Mouse (Mus musculus) embryonic facial prominence, embryonic 14.5 days (tissue): ENCODE measurements around the gene Palld. TPM values are rescaled to one million over a fixed set of nuclear protein-coding genes. Genes with fewer than 3 reads are reported as not detected.

ENCODE experiments used
- ATAC-seq: fragments of 200-750 bp; cut with Nextera tagmentation; 2 replicates; pipeline ENCODE4 v1.8.0; 2017; ENCODE audit warnings: low read depth, moderate number of reproducible peaks, moderate TSS enrichment
- DNase-seq: peaks from one replicate; pipeline ENCODE4 v3.0.0-alpha.2; 2015; ENCODE audit warnings: low spot score
- H3K27ac ChIP-seq: fragments of 300-500 bp; sonication (generic); replicated peaks from 2 replicates; pipeline ENCODE4 v1.5.1; 2014; ENCODE audit warnings: low read depth, mild to moderate bottlenecking, low read length, moderate library complexity
- H3K27me3 ChIP-seq: fragments of 300-500 bp; sonication (generic); replicated peaks from 2 replicates; pipeline ENCODE4 v1.6.1; 2014; ENCODE audit warnings: low read length; ENCODE audit not compliant: control insufficient read depth, insufficient read depth
- H3K36me3 ChIP-seq: fragments of 300-500 bp; sonication (generic); 2 replicates; pipeline ENCODE4 v1.6.1; 2014; ENCODE audit warnings: low read length, mixed read lengths; ENCODE audit not compliant: control insufficient read depth, insufficient read depth
- H3K4me1 ChIP-seq: fragments of 300-500 bp; sonication (generic); 2 replicates; pipeline ENCODE4 v1.6.1; 2014; ENCODE audit warnings: antibody characterized with exemption, low read length; ENCODE audit not compliant: control insufficient read depth, insufficient read depth
- H3K4me2 ChIP-seq: fragments of 300-500 bp; sonication (generic); 2 replicates; pipeline ENCODE4 v1.6.1; 2014; ENCODE audit warnings: low read depth, mild to moderate bottlenecking, low read length, moderate library complexity, mixed read lengths
- H3K4me3 ChIP-seq: fragments of 300-500 bp; sonication (generic); 2 replicates; pipeline ENCODE4 v1.5.1; 2014; ENCODE audit warnings: low read depth, mild to moderate bottlenecking, low read length
- H3K9ac ChIP-seq: fragments of 300-500 bp; sonication (generic); 2 replicates; pipeline ENCODE4 v1.6.1; 2014; ENCODE audit warnings: low read depth, mild to moderate bottlenecking, low read length, moderate library complexity, mixed read lengths
- H3K9me3 ChIP-seq: fragments of 300-500 bp; sonication (generic); 2 replicates; pipeline ENCODE4 v1.6.1; 2016; ENCODE audit warnings: low read length; ENCODE audit not compliant: control insufficient read depth
- WGBS: fragments of 180-500 bp; shearing (Covaris S2); extraction: QIAGEN DNeasy Blood & Tissue Kit; methylation state at CpG from one replicate; pipeline ENCODE4 v1.1.7; 2014; 5-methylcytosine and 5-hydroxymethylcytosine counted together
- polyA plus RNA-seq: library from polyadenylated mRNA; unstranded; fragments of >200 nt; fragmentation: Nextera tagmentation; extraction: Ambion mirVana; gene quantifications from 2 replicates; pipeline ENCODE4 v1.2.1, GENCODE M21; 2014

The Palld gene
- polyA plus RNA-seq, 1 experiment from 2014 or later, result 96.3 TPM

GRCm38 (mm10) chr8:61478150-61478549, 424.3 kb downstream of the Palld start:
- H3K4me2 ChIP-seq, result no peak overlapping the region
- H3K36me3 ChIP-seq, result no peaks in the 10 kb centered on the region
- ATAC-seq (no peak), DNase-seq (no peak)
- H3K9ac ChIP-seq, result no peak overlapping the region
- H3K27ac ChIP-seq, result no peak overlapping the region
- no peak overlapping the region for H3K4me3 ChIP-seq
- no peaks in the 10 kb centered on the region for H3K9me3 ChIP-seq
- H3K4me1 ChIP-seq, result no peaks in the 10 kb centered on the region
- WGBS, result 91% methylated on average over 4 of the region's 4 CpGs
- H3K27me3 ChIP-seq, result no peaks in the 10 kb centered on the region

DNA sequence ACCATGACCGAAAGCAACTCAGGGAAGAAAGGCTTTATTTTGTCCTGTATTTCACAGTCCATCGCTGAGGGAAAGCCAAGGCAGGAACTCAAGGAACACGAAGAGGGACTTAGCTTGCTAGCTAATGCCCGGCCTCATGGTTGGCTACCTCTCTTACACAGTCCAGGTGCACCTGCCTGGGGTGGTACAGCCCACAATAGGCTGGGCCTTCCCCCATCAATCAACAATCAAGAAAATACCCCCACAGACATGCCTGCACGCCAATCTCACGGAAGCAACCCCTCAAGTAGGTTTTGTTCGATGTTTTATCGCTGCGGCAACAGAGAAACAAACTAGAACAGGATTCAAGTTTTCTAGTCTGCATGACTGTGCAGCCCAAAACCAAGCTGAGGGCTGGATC, 426.3 kb downstream of the Palld start:
- Histone ChIP-seq H3K4me1 (no peaks in the 10 kb centered on the region), H3K9ac (no peak overlapping the region), H3K27ac (no peak overlapping the region), H3K36me3 (no peaks in the 10 kb centered on the region), H3K9me3 (no peaks in the 10 kb centered on the region), H3K4me2 (no peak overlapping the region), H3K4me3 (no peak overlapping the region), H3K27me3 (no peaks in the 10 kb centered on the region)
- ATAC-seq, result no peak
- no peak for DNase-seq
- WGBS, result 81% methylated on average over 9 of the region's 9 CpGs

- WGBS, result 53% methylated on average over 6 of the region's 6 CpGs
- no peak overlapping the region for H3K9ac ChIP-seq
- no peak overlapping the region for H3K27ac ChIP-seq
- H3K27me3 ChIP-seq, result no peaks in the 10 kb centered on the region
- H3K4me3 ChIP-seq, result no peak overlapping the region
- DNase-seq, result no peak
- H3K4me2 ChIP-seq, result no peak overlapping the region
- no peaks in the 10 kb centered on the region for H3K9me3 ChIP-seq
- H3K36me3 ChIP-seq, result no peaks in the 10 kb centered on the region
- no peaks in the 10 kb centered on the region for H3K4me1 ChIP-seq
- ATAC-seq, result no peak
These were observed 427.2 kb downstream of the Palld start for GRCm38 (mm10) chr8:61475251-61475673.

DNA sequence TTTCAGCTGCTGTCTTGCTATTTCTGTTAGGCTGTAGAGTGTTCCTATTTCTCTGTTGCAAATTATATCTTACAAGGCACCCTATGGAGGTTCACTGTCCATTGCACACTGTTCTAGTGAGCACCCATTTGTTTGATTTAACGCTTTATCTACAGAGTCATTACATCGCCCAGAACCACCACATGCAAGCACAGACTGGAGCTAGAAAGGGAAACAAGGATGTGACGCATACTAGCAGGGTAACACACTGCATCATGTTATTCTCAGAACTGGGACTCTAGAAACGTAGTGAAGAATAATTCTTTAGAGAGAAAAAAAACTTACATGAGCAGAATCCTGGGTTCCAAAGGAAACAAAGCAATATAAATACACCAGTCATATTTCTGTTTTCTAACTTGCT, 432.3 kb downstream of the Palld start:
- Histone ChIP-seq H3K27me3 (no peaks in the 10 kb centered on the region), H3K4me3 (no peak overlapping the region), H3K9me3 (no peaks in the 10 kb centered on the region), H3K27ac (no peak overlapping the region), H3K9ac (no peak overlapping the region), H3K36me3 (no peaks in the 10 kb centered on the region), H3K4me1 (no peaks in the 10 kb centered on the region), H3K4me2 (no peak overlapping the region)
- 76% methylated on average over 4 of the region's 4 CpGs for WGBS
- ATAC-seq, result no peak
- DNase-seq, result no peak

- no peaks in the 10 kb centered on the region for H3K4me1 ChIP-seq
- no peak for ATAC-seq
- whole genome bisulfite sequencing, result 93% methylated on average over 3 of the region's 3 CpGs
These were observed 435.0 kb downstream of the Palld start for GRCm38 (mm10) chr8:61467553-61467815.

DNA sequence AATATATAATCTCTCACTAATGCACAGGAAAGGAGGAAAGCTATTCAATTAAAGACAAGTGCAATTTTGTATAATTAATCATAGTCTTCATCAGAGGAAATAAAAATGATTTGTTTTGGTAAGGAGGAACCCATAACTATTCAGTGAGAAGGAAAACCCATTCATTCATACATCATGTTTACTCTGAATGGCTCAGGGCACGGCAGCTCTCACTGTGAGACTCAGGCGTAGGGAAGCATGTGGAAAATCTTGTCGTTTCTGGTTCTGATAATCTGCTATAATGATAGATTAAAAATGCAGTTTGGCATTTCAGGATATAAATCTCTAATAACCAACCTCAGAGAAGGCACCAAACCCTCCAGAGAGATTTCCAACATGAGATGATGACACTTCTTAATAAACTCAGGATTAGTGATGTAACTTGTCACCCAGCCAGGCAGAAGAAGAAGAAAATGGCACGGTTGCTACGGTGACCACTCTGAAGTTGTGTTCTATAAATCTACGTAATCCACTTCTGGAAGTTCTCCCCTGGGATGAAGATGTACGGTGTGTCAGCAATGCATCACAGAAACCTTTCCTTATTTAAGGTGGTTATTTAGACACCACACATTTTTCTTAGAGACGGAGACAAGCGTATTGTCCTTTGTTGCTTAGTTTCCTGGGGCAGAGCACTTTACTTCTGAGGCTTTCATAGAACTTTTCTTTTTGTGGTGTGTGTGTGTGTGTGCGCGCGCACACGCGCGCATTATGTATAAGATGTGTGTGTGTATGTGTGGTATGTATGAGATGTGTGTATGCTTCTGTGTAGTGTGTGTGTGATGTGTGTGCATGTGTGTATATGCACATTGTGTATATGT, 435.6 kb downstream of the Palld start:
- H3K9ac ChIP-seq, result no peak overlapping the region
- no peak overlapping the region for H3K27ac ChIP-seq
- H3K4me2 ChIP-seq, result no peak overlapping the region
- DNase-seq (no peak), ATAC-seq (no peak)
- no peaks in the 10 kb centered on the region for H3K36me3 ChIP-seq
- H3K27me3 ChIP-seq, result no peaks in the 10 kb centered on the region
- 83% methylated on average over 15 of the region's 15 CpGs for WGBS
- no peaks in the 10 kb centered on the region for H3K4me1 ChIP-seq
- H3K9me3 ChIP-seq, result no peaks in the 10 kb centered on the region
- no peak overlapping the region for H3K4me3 ChIP-seq

More at GRCm38 (mm10) chr8:61467553-61467815, 435.0 kb downstream of the Palld start:
- no peaks in the 10 kb centered on the region for H3K9me3 ChIP-seq
- no peaks in the 10 kb centered on the region for H3K36me3 ChIP-seq
- no peak overlapping the region for H3K27ac ChIP-seq
- no peak for DNase-seq
- H3K4me3 ChIP-seq, result no peak overlapping the region
- H3K9ac ChIP-seq, result no peak overlapping the region
- no peak overlapping the region for H3K4me2 ChIP-seq
- H3K27me3 ChIP-seq, result no peaks in the 10 kb centered on the region

- Histone ChIP-seq H3K4me3 (no peak overlapping the region), H3K36me3 (no peaks in the 10 kb centered on the region), H3K4me2 (no peak overlapping the region), H3K4me1 (no peaks in the 10 kb centered on the region), H3K27me3 (no peaks in the 10 kb centered on the region), H3K27ac (no peak overlapping the region), H3K9me3 (no peaks in the 10 kb centered on the region), H3K9ac (no peak overlapping the region)
- DNase-seq, result no peak
- 72% methylated on average over 2 of the region's 2 CpGs for WGBS
- ATAC-seq, result no peak
These were observed 438.1 kb downstream of the Palld start for GRCm38 (mm10) chr8:61464393-61464792.

- H3K27ac ChIP-seq, result no peak overlapping the region
- DNase-seq, result no peak
- WGBS, result 75% methylated on average over 5 of the region's 5 CpGs
- no peak overlapping the region for H3K4me3 ChIP-seq
- H3K9ac ChIP-seq, result no peak overlapping the region
- H3K27me3 ChIP-seq, result no peaks in the 10 kb centered on the region
- H3K4me1 ChIP-seq, result no peaks in the 10 kb centered on the region
- H3K9me3 ChIP-seq, result no peaks in the 10 kb centered on the region
- H3K36me3 ChIP-seq, result no peaks in the 10 kb centered on the region
- no peak overlapping the region for H3K4me2 ChIP-seq
- no peak for ATAC-seq
These were observed 440.3 kb downstream of the Palld start for GRCm38 (mm10) chr8:61462221-61462620.
